Mouse (Mus musculus) heart, adult 2 months (tissue): ENCODE measurements around the gene Crybb1.

Experiments used
- CTCF ChIP-seq: fragments of 200-600 bp; IDR thresholded peaks from 2 replicates; pipeline ENCODE4 v1.8.1; 2022; ENCODE audit warnings: antibody characterized with exemption, mild to moderate bottlenecking, moderate library complexity
- EP300 ChIP-seq: fragments of 200-500 bp; IDR thresholded peaks from 2 replicates; pipeline ENCODE4 v1.6.1; 2011; ENCODE audit warnings: low read depth, low read length, control low read depth; ENCODE audit not compliant: insufficient read depth
- POLR2A ChIP-seq: fragments of 200-500 bp; IDR thresholded peaks from 2 replicates; pipeline ENCODE4 v1.6.1; 2011; ENCODE audit warnings: mild to moderate bottlenecking, low read depth, low read length, control low read depth; ENCODE audit not compliant: insufficient read depth

DNA sequence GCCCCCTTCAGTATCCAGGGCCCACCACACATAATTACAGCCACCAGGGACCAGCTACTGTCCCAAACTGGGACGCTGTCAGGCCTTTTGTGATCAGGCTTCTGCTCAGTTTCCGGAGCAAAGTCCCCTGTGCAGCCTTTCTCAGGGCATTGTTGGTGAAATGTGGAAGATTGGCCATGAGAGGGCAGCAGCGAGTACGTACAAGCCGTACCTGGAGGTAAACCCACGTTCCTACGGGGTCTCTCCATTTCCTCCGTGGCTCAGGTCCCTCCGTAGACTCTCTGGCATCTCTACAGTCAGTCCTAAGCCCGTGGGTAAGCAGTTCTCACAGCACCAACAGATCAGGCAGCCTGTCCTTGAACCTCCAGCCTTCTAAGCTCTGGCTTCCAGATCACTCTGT, 41.2 kb upstream of the Crybb1 start:
- TF ChIP-seq POLR2A = no peak
- peak; percentile 79 for TF ChIP-seq CTCF
- no peak for TF ChIP-seq EP300
